Mouse (Mus musculus) T-cell, adult 2 months (primary cell): ENCODE data around the gene Tmod2.
"Not testable (repeated sequence)": the region's sequence is repeated elsewhere in the genome, so short reads cannot be mapped to it uniquely, and the experiment has no call there.

Experiments used
- DNase-seq: peaks from one replicate; pipeline ENCODE4 v3.0.0; 2022; ENCODE audit warnings: low spot score

The Tmod2 gene

DNA sequence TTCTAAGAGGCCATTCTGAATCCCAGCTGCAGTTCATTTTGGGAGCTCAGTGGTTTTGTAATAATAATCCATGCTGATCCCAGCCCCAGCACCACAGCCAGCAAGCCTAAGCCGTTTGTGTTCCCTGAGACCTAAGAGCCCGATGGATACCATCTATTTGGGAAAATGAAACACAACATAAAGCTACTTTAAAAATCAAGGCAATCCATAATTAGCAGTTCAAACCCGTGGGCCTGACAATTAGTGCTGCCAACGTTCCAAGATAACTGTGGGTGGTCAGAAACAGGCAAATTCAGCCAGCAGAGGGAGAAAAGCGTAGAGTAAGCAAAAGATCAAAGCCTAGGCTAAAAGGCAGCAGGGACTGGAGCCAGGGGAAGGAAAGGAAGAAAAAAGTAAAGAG is 59.8 kb downstream of the Tmod2 start:
- DNase-seq: no peak

DNA sequence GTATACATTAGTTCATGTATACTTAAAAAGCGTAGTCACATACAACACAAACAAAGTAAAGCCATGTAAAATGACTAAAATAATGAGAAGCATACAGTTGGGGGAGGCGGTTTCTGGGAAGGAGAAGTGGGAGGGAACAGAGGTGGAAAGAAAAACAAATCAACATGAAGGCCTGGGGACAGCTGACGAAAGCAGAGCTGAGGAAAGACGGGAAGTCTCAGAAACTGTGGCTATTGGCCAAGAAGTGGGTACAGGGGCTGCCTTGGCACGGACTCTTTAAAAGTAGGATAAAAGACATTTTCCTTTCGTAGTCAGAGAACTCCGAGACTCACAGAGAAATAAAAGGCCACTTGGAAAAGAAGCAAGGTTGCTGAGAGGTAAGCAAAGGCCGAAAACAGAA is 62.1 kb downstream of the Tmod2 start:
- DNase-seq: no peak

DNA sequence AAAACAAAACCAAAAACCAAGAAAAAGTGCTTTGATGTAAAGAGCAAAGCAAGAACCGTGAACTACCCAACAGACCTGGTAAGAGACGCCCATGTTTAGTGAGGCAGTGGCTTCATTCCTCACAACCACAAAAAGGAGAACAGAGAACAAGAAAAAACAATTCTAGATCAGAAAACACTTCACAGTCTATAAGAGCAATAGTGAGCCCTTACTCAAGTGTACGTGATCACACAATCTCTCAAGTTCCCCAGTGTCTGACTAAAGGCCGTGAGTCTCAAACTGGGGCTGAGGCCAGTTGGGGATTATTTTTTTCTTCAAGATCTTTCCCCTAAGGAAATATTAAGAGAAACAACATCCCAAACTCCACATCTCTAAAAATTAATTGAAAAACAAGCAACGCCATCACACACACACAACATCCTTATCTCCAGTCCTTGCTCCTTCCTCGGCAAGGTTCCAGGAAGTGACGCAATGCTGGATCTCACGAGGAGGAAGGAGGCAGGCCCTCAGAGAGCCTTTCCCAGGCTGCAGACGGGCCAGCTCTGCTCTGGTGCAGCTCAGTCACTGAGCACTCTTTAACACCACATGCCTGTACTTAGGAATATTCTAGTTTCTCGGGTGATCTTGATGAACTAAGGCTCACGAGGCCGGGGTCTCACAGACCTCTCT is 64.1 kb downstream of the Tmod2 start:
- DNase-seq: peak; percentile 57

DNA sequence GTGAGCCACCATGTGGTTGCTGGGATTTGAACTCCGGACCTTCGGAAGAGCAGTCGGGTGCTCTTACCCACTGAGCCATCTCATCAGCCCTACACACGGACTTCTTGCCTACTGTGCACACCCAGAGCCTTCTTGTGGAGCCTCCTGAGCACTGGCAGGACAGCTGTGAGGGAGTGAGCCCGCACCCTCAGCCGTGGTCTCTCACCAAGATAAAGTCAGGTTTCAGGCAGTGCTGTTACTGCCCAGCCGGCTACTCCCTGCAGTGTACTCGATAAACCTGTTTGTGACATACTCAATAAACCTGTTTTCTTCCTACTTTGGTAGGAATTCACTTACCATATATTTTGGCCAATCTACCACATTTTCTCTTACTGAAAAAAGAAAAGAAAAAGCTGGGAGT is 65.6 kb downstream of the Tmod2 start:
- DNase-seq: no peak

DNA sequence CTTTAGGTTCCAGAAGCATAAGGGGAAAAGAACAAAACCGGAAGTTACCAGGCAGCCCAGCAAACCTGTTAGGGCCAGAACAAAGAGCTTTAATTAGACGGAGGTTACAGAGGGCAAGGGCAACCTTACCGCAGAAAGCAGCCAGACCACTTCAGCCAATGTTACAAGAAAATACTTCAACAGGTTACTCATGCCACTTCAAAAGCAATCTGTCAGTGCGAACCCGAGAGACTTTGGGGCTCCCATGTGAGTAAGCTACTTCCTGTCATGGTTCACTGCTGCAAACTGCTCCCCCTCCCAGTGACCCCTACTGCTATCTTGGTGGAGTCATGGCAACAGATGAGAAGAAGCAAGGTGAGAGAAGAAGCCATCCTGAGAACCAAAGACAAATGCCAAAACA is 69.6 kb downstream of the Tmod2 start:
- DNase-seq: peak; percentile 72

DNA sequence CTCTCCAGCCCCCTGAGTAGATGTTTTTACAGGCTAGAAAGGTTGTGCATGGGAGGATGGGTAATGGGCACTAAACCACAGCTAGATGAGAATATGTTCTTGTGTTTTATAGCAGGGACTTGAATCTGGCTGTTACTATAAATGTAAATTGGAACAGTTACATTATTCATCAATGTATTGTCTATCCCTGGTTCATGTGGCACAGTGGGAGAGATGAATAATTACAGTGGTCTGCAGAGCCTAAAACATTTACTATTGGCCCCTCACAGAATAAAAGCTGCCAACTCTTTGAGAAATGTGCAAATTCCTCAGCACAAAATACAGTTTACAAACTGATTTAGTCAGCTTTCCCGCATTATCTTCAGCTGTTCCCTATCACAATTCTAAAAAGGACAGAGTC is 74.7 kb downstream of the Tmod2 start:
- no peak for DNase-seq

DNA sequence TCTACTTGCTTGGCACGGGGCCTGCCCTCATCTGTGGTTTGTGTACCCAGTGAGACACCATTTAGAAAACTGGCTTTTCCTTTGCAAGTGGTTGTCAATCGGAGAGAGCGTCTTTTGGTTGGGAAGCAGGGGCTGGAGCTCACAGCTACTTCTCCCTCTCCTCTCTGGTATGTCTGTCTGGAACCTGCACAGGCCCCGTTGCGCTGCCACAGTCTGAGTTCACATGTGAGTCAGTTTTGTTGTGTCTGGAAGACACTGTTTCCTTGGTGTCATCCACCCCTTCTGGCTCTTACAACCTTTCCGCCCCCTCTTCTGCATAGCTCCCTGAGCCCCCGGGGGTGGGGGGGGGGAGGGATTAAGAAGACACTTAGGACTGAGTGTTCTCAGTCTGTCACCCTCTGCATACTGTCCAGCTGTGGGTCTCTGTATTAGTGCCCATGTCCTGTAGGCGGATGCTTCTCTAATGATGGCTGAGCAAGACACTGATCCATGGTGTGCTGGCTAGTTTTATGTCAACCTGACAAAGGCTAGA is 76.6 kb downstream of the Tmod2 start:
- no peak for DNase-seq

DNA sequence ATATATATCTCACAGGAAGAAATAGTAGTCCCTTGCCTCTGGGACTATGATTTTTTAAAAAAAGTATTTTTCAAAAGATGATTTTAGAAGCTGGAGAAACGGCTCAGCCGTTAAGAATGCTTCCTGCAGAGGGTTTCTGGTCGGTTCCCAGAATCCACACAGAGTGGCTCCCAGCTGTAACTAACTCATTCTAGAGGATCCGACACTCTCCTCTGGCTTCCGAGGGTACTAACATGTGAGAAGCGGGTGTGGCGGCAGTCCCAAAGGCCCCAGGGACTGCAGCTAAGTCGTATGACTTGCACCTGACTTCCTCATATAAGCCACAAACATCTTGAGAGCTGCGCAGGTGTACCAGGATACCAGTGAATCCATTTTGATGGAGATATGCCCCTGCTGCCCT is 78.1 kb downstream of the Tmod2 start:
- DNase-seq: not testable (repeated sequence)

DNA sequence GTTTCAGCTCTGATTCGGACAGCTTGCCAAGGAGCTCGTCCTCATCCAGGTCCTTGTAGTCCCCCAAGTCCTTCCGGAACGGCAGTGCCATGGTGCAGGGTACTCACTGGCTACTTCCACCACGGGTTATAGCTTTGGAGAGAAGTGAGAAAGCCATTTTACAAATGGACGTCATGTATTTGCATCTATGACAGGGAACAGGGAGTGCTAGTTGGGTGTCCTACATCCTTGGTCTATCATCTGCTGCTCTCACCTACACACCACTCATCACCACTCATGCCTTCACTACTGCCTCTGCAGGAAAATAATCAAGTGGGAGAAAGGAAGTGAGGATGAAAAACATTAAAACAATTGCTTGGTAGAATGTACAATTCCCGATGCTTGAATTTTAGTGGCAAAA is 78.7 kb downstream of the Tmod2 start:
- DNase-seq: no peak

DNA sequence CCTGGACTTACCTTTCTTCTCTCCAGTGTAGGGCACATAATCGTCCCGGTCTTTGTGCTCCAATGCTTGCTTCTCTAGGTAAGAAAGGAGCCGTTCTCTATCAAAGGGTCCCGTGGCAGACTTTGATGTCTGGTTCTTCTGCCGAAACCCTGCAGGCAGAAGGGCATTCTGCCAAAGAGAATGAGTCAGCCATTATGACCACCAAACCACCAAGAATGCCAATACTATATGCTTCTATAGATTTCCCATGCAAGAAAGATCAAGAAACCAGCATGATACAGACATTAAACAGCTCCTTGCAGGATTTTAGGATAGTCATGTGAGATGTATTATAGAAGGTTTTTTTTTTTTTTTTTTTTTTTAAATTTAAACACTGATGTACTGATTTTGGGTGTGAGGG is 81.8 kb downstream of the Tmod2 start:
- DNase-seq: no peak

DNA sequence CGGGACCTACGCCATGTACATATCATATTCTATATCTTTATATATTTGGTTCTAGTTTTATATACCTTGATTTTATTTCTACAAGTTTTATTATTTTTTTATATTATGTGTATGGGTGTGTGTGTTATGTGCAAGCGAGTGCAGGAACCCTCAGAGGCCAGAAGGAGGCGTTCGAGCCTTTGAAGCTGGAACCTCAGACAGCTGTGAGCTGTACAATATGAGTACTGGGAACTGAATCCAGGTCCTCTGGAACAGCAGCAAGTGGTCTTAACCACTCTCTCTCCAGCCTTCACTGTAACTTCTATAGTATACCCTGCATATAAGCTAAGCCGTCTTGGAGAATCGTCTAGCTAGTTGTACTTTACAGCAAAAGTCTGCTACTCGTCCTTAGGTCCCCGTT is 83.0 kb downstream of the Tmod2 start:
- DNase-seq: no peak

DNA sequence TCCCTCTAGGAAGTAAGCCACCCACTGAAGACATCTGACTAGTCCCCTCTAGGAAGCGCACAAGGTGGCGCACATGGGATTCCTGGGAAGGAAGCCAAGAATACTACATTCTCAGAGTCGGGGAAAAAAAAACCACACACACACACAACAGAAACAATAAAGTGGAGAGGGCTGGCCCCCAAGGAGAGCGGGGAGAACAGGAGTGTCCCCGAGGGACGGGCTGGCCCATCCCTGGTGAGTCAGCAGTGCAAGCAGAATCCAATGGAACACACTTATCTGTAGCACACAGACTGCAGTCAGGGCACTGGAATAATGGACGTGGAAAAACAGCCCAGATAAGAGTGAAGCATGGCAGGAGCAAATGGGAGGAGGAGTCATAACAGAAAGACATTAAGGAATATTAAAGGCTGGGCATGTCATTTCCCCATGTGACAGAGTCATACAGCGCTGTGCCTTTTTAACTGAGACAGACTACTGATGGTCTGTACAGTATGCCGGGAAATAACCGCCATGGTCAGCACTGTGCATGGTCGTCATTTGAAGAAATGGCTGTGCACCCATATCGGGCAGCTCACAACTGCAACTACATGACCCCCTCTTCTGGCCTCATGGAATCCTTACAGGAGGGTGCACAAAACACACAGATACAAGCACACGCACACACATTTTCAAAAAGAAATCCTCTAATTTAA is 83.6 kb downstream of the Tmod2 start:
- DNase-seq: no peak

DNA sequence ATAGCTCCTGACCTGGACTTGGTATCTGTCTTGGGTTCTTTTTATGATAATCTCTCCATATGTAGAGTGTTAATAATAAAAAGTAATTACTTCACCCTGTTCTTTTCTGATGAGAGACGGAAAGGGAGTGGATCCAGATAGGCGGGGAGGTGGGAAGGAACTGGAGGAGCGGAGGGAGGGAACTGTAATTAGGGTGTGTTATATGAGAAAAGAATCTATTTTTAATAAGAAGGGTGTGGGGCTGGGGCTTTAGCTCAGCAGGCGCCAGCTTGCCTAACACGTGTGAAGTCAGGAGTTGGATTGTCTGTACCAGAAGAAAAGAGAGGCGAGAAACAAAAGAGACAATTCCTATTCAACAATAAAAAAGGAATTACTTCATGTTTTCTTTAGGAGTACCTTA is 87.5 kb downstream of the Tmod2 start:
- DNase-seq: no peak

DNA sequence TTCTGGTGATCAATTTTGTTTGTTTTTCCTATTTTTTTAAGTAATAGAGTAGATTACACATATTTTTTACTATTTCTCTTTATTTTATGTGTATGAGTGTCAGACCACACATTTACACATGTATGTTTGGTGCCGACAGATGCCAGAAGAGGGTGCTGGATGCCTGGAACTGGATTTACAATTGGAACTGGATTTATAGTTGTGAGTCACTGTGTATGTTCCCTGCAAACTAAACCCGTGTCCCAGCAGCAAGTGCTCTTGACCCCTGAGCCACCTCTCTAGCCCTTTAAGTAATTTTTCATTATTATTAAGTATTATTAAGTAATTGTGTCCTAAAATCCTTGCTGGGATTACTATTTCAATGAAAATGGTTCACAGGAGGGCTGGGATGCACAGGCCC is 88.9 kb downstream of the Tmod2 start:
- DNase-seq: no peak

DNA sequence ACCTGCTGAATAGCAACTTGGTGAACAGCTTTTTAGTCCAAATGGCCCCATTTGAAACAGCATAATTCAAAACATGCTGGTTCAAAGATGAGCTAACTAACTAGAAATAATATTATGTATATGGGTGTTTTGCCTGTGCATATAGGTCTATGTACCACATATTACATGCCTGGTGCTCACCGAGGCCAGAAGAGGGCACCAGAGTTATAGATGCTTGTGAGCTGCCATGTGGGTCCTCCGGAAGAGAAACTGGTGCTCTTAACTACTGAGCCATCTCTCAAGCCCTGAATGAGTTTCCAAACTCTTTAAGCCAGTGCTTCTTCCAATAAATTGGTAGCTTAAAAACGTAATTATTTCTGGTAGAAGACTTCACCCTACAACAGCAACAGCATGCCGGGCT is 89.3 kb downstream of the Tmod2 start:
- DNase-seq: peak; percentile 71

DNA sequence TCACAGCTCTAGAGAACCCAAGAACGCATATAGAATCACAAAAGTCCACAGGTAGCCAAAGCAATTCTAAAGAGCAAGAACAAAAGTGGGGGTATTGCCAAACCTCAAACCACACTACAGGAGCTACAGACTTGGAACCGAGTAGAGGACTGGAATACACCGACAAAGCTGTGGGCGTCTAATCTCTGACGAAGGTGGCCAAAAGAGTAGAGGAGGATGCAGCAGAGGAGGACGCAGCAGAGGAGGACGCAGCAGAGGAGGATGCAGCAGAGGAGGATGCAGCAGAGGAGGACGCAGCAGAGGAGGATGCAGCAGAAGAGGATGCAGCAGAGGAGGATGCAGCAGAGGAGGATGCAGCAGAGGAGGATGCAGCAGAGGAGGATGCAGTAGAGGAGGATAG is 90.2 kb downstream of the Tmod2 start:
- no peak for DNase-seq

DNA sequence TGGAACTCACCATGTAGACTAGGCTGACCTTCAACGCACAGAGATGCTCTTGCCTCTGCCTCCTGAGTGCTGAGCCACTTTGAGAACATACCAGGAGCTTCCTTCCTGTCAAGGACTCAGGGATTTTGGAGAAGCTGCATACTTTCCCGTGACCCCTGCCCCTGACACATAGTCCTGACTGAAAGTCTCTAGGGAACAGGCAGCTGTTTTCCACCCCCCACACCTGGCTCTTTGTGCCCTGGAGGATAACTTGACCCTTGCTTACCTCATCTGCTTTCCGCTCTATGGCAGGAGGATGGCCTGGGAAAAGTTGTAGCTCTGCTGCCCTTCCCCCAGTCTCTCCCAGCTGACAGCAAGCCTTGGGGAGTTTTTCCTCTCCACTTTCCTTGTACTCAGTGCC is 93.4 kb downstream of the Tmod2 start:
- no peak for DNase-seq
